Mouse (Mus musculus): Measurements from ENCODE around the gene 9130409I23Rik.

DNA sequence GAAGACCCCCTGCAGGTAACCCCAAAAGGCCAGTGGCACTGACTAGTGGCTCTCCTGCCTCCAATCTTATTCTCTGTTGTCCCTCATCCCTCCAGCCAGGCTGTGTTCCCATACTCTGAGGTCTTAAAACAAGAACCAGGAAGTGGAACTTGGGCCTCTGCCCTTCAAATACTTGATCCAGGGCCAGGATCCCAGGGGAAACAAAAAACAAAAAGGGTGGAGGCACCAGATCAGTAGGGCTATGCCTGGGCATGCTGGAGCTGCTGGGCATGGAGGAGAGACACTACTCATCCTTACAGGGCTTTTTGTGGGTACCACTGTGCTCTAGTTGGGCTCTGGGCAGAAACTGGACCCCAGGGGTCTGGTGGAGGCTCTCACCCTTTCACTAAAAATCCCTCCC is 35.5 kb upstream of the 9130409I23Rik start:
- TF ChIP-seq CTCF (IDR thresholded peaks at IDR 0.05; ENCODE audit: low read depth) (no peak), EP300 (optimal IDR thresholded peaks at IDR 0.05) (no peak)
